Mouse (Mus musculus): ENCODE measurements around the gene Phactr4. TPM values are rescaled to one million over a fixed set of nuclear protein-coding genes. Genes with fewer than 3 reads are reported as not detected.

Gene Phactr4
- polyA plus RNA-seq, 1 experiment from 2014 or later = 15.9 TPM

- Histone ChIP-seq H3K9me3 (ENCODE audit: control insufficient read depth, low read length) (no peaks in the 10 kb centered on the region), H3K4me1 (ENCODE audit: control insufficient read depth, insufficient read depth, low read length) (no peaks in the 10 kb centered on the region), H3K36me3 (ENCODE audit: control insufficient read depth, insufficient read depth, low read length) (no peaks in the 10 kb centered on the region), H3K27me3 (replicated peaks; ENCODE audit: control insufficient read depth, insufficient read depth, low read length) (no peaks in the 10 kb centered on the region), H3K4me3 (ENCODE audit: low read length) (no peak overlapping the region), H3K27ac (ENCODE audit: low read length) (no peak overlapping the region), H3K9ac (ENCODE audit: low read depth, low read length) (no peak overlapping the region), H3K4me2 (ENCODE audit: low read depth, low read length) (no peak overlapping the region)
- 81% methylated on average over 3 of the region's 3 CpGs for WGBS
- ATAC-seq = no peak
These were observed 27.5 kb upstream of the Phactr4 start for GRCm38 (mm10) chr4:132449778-132450177.

- H3K4me3 ChIP-seq (ENCODE audit: low read length) = no peak overlapping the region
- 78% methylated on average over 12 of the region's 12 CpGs for WGBS
- H3K9ac ChIP-seq (ENCODE audit: low read depth, low read length) = no peak overlapping the region
- no peaks in the 10 kb centered on the region for H3K36me3 ChIP-seq (ENCODE audit: control insufficient read depth, insufficient read depth, low read length)
- ATAC-seq = no peak
- H3K4me1 ChIP-seq (ENCODE audit: control insufficient read depth, insufficient read depth, low read length) = no peaks in the 10 kb centered on the region
- H3K9me3 ChIP-seq (ENCODE audit: control insufficient read depth, low read length) = peaks cover 5% of the 10 kb centered on the region; the same call in 1 of the 2 replicates
- H3K4me2 ChIP-seq (ENCODE audit: low read depth, low read length) = no peak overlapping the region
- no peak overlapping the region for H3K27ac ChIP-seq (ENCODE audit: low read length)
- no peaks in the 10 kb centered on the region for H3K27me3 ChIP-seq (replicated peaks; ENCODE audit: control insufficient read depth, insufficient read depth, low read length)
These were observed 23.8 kb upstream of the Phactr4 start for GRCm38 (mm10) chr4:132446105-132446504.

- no peaks in the 10 kb centered on the region for H3K4me1 ChIP-seq (ENCODE audit: control insufficient read depth, insufficient read depth, low read length)
- no peaks in the 10 kb centered on the region for H3K36me3 ChIP-seq (ENCODE audit: control insufficient read depth, insufficient read depth, low read length)
- no peak for ATAC-seq
- H3K4me3 ChIP-seq (ENCODE audit: low read length) = no peak overlapping the region
- H3K27ac ChIP-seq (ENCODE audit: low read length) = no peak overlapping the region
- no peak overlapping the region for H3K4me2 ChIP-seq (ENCODE audit: low read depth, low read length)
- peaks cover 5% of the 10 kb centered on the region; the same call in 1 of the 2 replicates for H3K9me3 ChIP-seq (ENCODE audit: control insufficient read depth, low read length)
- no peak overlapping the region for H3K9ac ChIP-seq (ENCODE audit: low read depth, low read length)
- no peaks in the 10 kb centered on the region for H3K27me3 ChIP-seq (replicated peaks; ENCODE audit: control insufficient read depth, insufficient read depth, low read length)
- WGBS = 82% methylated on average over 8 of the region's 8 CpGs
These were observed 22.2 kb upstream of the Phactr4 start for GRCm38 (mm10) chr4:132444516-132444915.

- H3K9ac ChIP-seq (ENCODE audit: low read depth, low read length) = no peak overlapping the region
- no peaks in the 10 kb centered on the region for H3K9me3 ChIP-seq (ENCODE audit: control insufficient read depth, low read length)
- 43% methylated on average over 11 of the region's 11 CpGs for WGBS
- ATAC-seq = no peak
- no peaks in the 10 kb centered on the region for H3K4me1 ChIP-seq (ENCODE audit: control insufficient read depth, insufficient read depth, low read length)
- H3K27ac ChIP-seq (ENCODE audit: low read length) = no peak overlapping the region
- H3K4me3 ChIP-seq (ENCODE audit: low read length) = no peak overlapping the region
- no peaks in the 10 kb centered on the region for H3K27me3 ChIP-seq (replicated peaks; ENCODE audit: control insufficient read depth, insufficient read depth, low read length)
- 0 out of 2 replicates have a peak overlapping the region, but pooled peaks have one; percentile 10 for H3K4me2 ChIP-seq (ENCODE audit: low read depth, low read length)
- no peaks in the 10 kb centered on the region for H3K36me3 ChIP-seq (ENCODE audit: control insufficient read depth, insufficient read depth, low read length)
These were observed 15.6 kb upstream of the Phactr4 start for GRCm38 (mm10) chr4:132437857-132438256.

GRCm38 (mm10) chr4:132432717-132433372, 10.6 kb upstream of the Phactr4 start:
- peak; percentile 52; the same call in 1 of the 2 replicates for ATAC-seq
- Histone ChIP-seq H3K4me3 (ENCODE audit: low read length) (peak overlapping the region; percentile 24), H3K4me1 (ENCODE audit: control insufficient read depth, insufficient read depth, low read length) (no peaks in the 10 kb centered on the region), H3K27me3 (replicated peaks; ENCODE audit: control insufficient read depth, insufficient read depth, low read length) (no peaks in the 10 kb centered on the region), H3K27ac (ENCODE audit: low read length) (no peak overlapping the region), H3K9ac (ENCODE audit: low read depth, low read length) (peak overlapping the region; percentile 39; the same call in 1 of the 2 replicates), H3K36me3 (ENCODE audit: control insufficient read depth, insufficient read depth, low read length) (no peaks in the 10 kb centered on the region), H3K9me3 (ENCODE audit: control insufficient read depth, low read length) (no peaks in the 10 kb centered on the region), H3K4me2 (ENCODE audit: low read depth, low read length) (peak overlapping the region; percentile 44)
- 16% methylated on average over 14 of the region's 14 CpGs for WGBS

GRCm38 (mm10) chr4:132428022-132428542, 5.8 kb upstream of the Phactr4 start:
- ATAC-seq = peak; percentile 81
- no peak overlapping the region for H3K4me2 ChIP-seq (ENCODE audit: low read depth, low read length)
- no peak overlapping the region for H3K4me3 ChIP-seq (ENCODE audit: low read length)
- no peaks in the 10 kb centered on the region for H3K4me1 ChIP-seq (ENCODE audit: control insufficient read depth, insufficient read depth, low read length)
- no peak overlapping the region for H3K9ac ChIP-seq (ENCODE audit: low read depth, low read length)
- H3K27me3 ChIP-seq (replicated peaks; ENCODE audit: control insufficient read depth, insufficient read depth, low read length) = no peaks in the 10 kb centered on the region
- H3K9me3 ChIP-seq (ENCODE audit: control insufficient read depth, low read length) = no peaks in the 10 kb centered on the region
- no peak overlapping the region for H3K27ac ChIP-seq (ENCODE audit: low read length)
- WGBS = 41% methylated on average over 9 of the region's 9 CpGs
- no peaks in the 10 kb centered on the region for H3K36me3 ChIP-seq (ENCODE audit: control insufficient read depth, insufficient read depth, low read length)

- H3K4me1 ChIP-seq (ENCODE audit: control insufficient read depth, insufficient read depth, low read length) = no peaks in the 10 kb centered on the region
- H3K27ac ChIP-seq (ENCODE audit: low read length) = no peak overlapping the region
- ATAC-seq = no peak
- no peak overlapping the region for H3K4me2 ChIP-seq (ENCODE audit: low read depth, low read length)
- WGBS = 83% methylated on average over 4 of the region's 4 CpGs
- H3K9ac ChIP-seq (ENCODE audit: low read depth, low read length) = no peak overlapping the region
- no peaks in the 10 kb centered on the region for H3K9me3 ChIP-seq (ENCODE audit: control insufficient read depth, low read length)
- H3K27me3 ChIP-seq (replicated peaks; ENCODE audit: control insufficient read depth, insufficient read depth, low read length) = no peaks in the 10 kb centered on the region
- H3K4me3 ChIP-seq (ENCODE audit: low read length) = no peak overlapping the region
- H3K36me3 ChIP-seq (ENCODE audit: control insufficient read depth, insufficient read depth, low read length) = no peaks in the 10 kb centered on the region
These were observed 5.2 kb upstream of the Phactr4 start for GRCm38 (mm10) chr4:132427493-132427892.

- no peak overlapping the region for H3K27ac ChIP-seq (ENCODE audit: low read length)
- no peak overlapping the region for H3K9ac ChIP-seq (ENCODE audit: low read depth, low read length)
- WGBS = 34% methylated on average over 2 of the region's 2 CpGs
- H3K4me1 ChIP-seq (ENCODE audit: control insufficient read depth, insufficient read depth, low read length) = no peaks in the 10 kb centered on the region
- H3K9me3 ChIP-seq (ENCODE audit: control insufficient read depth, low read length) = no peaks in the 10 kb centered on the region
- H3K4me2 ChIP-seq (ENCODE audit: low read depth, low read length) = no peak overlapping the region
- no peak overlapping the region for H3K4me3 ChIP-seq (ENCODE audit: low read length)
- no peaks in the 10 kb centered on the region for H3K27me3 ChIP-seq (replicated peaks; ENCODE audit: control insufficient read depth, insufficient read depth, low read length)
- H3K36me3 ChIP-seq (ENCODE audit: control insufficient read depth, insufficient read depth, low read length) = no peaks in the 10 kb centered on the region
- ATAC-seq = no peak
These were observed 3.7 kb upstream of the Phactr4 start for GRCm38 (mm10) chr4:132426021-132426420.

- H3K27me3 ChIP-seq (replicated peaks; ENCODE audit: control insufficient read depth, insufficient read depth, low read length) = no peaks in the 10 kb centered on the region
- H3K4me3 ChIP-seq (ENCODE audit: low read length) = no peak overlapping the region
- no peaks in the 10 kb centered on the region for H3K36me3 ChIP-seq (ENCODE audit: control insufficient read depth, insufficient read depth, low read length)
- H3K4me1 ChIP-seq (ENCODE audit: control insufficient read depth, insufficient read depth, low read length) = no peaks in the 10 kb centered on the region; the same call in 1 of the 2 replicates
- WGBS = 93% methylated on average over 5 of the region's 5 CpGs
- no peaks in the 10 kb centered on the region for H3K9me3 ChIP-seq (ENCODE audit: control insufficient read depth, low read length)
- H3K27ac ChIP-seq (ENCODE audit: low read length) = no peak overlapping the region
- no peak for ATAC-seq
- no peak overlapping the region for H3K4me2 ChIP-seq (ENCODE audit: low read depth, low read length)
- no peak overlapping the region for H3K9ac ChIP-seq (ENCODE audit: low read depth, low read length)
These were observed 2.5 kb upstream of the Phactr4 start for GRCm38 (mm10) chr4:132424765-132425164.

Data from intestine, embryonic 16.5 days (tissue).